Mouse (Mus musculus) forebrain, embryonic 12.5 days (tissue): ENCODE results near the gene Lnpk. TPM values are rescaled to one million over a fixed set of nuclear protein-coding genes. Genes with fewer than 3 reads are reported as not detected.

ENCODE experiments used
- ATAC-seq: fragments of 200-750 bp; cut with Nextera tagmentation; 2 replicates; pipeline ENCODE4 v1.8.0; 2017; ENCODE audit warnings: moderate TSS enrichment; ENCODE audit not compliant: low FRiP score
- H3K27ac ChIP-seq: fragments of 300-500 bp; sonication (generic); 2 replicates; pipeline ENCODE4 v1.5.1; 2016; ENCODE audit warnings: mild to moderate bottlenecking
- H3K27me3 ChIP-seq: fragments of 300-500 bp; sonication (generic); 2 replicates; pipeline ENCODE4 v1.6.1; 2016; ENCODE audit warnings: mild to moderate bottlenecking
- H3K36me3 ChIP-seq: fragments of 300-500 bp; sonication (generic); replicated peaks from 2 replicates; pipeline ENCODE4 v1.6.1; 2016; ENCODE audit warnings: mild to moderate bottlenecking
- H3K4me1 ChIP-seq: fragments of 300-500 bp; sonication (generic); 2 replicates; pipeline ENCODE4 v1.6.1; 2016
- H3K4me2 ChIP-seq: fragments of 300-500 bp; sonication (generic); 2 replicates; pipeline ENCODE4 v1.6.1; 2016; ENCODE audit warnings: mild to moderate bottlenecking, moderate library complexity
- H3K4me3 ChIP-seq: fragments of 300-500 bp; sonication (generic); replicated peaks from 2 replicates; pipeline ENCODE4 v1.5.1; 2016; ENCODE audit warnings: mild to moderate bottlenecking
- H3K9ac ChIP-seq: fragments of 300-500 bp; sonication (generic); 2 replicates; pipeline ENCODE4 v1.6.1; 2016; ENCODE audit warnings: mild to moderate bottlenecking
- H3K9me3 ChIP-seq: fragments of 300-500 bp; sonication (generic); 2 replicates; pipeline ENCODE4 v1.6.1; 2016
- WGBS: fragments of 180-500 bp; shearing (Covaris S2); methylation state at CpG from one replicate; pipeline ENCODE4 v1.1.7; 2016; 5-methylcytosine and 5-hydroxymethylcytosine counted together
- polyA plus RNA-seq: library from polyadenylated mRNA; unstranded; fragments of >200 nt; fragmentation: Nextera tagmentation; extraction: Ambion mirVana; gene quantifications from 2 replicates; pipeline ENCODE4 v1.2.1, GENCODE M21; 2016

The Lnpk gene
- polyA plus RNA-seq, 1 experiment from 2014 or later: 55.0 TPM

DNA sequence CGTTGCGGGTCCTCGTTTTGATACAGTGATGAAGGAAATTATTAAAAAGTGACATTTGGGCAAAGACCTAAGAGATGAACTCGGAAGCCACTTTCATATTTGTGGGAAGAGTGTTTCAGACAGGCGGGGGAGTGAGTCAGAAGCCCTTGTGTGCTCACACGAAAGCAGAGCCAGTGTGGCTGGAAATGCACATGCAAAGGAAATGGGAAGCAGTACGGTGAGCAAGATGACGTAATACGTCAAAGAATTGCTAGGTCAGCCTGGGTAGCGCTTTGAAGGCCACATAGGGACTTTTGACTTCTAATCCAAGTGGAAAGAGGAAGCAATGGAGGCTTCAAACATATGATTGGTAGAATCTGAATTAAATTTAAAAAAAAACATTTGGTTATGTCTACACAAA, 96.6 kb downstream of the Lnpk start:
- Histone ChIP-seq H3K36me3 (no peaks in the 10 kb centered on the region), H3K27me3 (0 out of 2 replicates have a peak, but pooled peaks cover 7% of the 10 kb centered on the region), H3K9ac (no peak overlapping the region), H3K4me3 (no peak overlapping the region), H3K27ac (no peak overlapping the region), H3K4me1 (no peaks in the 10 kb centered on the region), H3K9me3 (no peaks in the 10 kb centered on the region), H3K4me2 (no peak overlapping the region)
- 92% methylated on average over 10 of the region's 10 CpGs for WGBS
- ATAC-seq: no peak

DNA sequence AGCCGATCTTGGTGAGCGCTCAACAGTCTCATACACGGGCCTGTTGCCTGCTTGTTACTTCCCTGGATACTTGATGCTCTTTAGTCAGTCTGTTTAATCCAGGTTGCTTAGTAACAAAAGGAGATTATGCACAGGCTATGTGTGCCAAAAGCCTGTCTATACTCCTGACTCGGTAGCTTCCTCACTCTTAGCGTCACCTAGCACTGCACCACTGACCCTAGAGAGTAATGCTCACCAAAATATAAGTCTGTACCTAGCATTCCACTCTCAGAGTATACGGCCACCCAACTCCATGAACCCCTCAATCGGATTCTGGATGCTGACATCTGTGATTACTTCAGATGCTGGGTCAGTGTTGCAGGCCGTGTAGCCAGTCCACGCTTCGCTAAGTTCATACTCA, 97.1 kb downstream of the Lnpk start:
- no peak overlapping the region for H3K4me3 ChIP-seq
- H3K27ac ChIP-seq: no peak overlapping the region
- no peak overlapping the region for H3K9ac ChIP-seq
- H3K4me2 ChIP-seq: no peak overlapping the region
- H3K27me3 ChIP-seq: 0 out of 2 replicates have a peak, but pooled peaks cover 7% of the 10 kb centered on the region
- no peaks in the 10 kb centered on the region for H3K4me1 ChIP-seq
- H3K36me3 ChIP-seq: no peaks in the 10 kb centered on the region
- H3K9me3 ChIP-seq: no peaks in the 10 kb centered on the region
- no peak for ATAC-seq
- 79% methylated on average over 10 of the region's 10 CpGs for WGBS

Other genes with a start within 250 kb of the Lnpk start
- gene Evx2, start 80.1 kb upstream of the Lnpk start, polyA plus RNA-seq: not detected in 2 replicates
- not detected in 2 replicates for gene Hoxd13, start 88.9 kb upstream of the Lnpk start, polyA plus RNA-seq
- gene Hoxd12, start 95.6 kb upstream of the Lnpk start, polyA plus RNA-seq: not detected in 2 replicates
- not detected in 2 replicates for gene Hoxd11, start 100.1 kb upstream of the Lnpk start, polyA plus RNA-seq
- gene Hoxd10, start 112.5 kb upstream of the Lnpk start, polyA plus RNA-seq: not detected in 2 replicates
- gene Hoxd9, start 118.3 kb upstream of the Lnpk start, polyA plus RNA-seq: not detected in 2 replicates
- 0.08 TPM in 1 of 2 replicates, not detected in the other for gene Hoxd8, start 125.2 kb upstream of the Lnpk start, polyA plus RNA-seq
- not detected in 2 replicates for gene Hoxd3, start 132.5 kb upstream of the Lnpk start, polyA plus RNA-seq
- not detected in 2 replicates for gene Hoxd4, start 132.5 kb upstream of the Lnpk start, polyA plus RNA-seq
- not detected in 2 replicates for gene Gm28230, start 147.3 kb upstream of the Lnpk start, polyA plus RNA-seq
- 0.31 and 0.52 TPM in 2 replicates for gene Hoxd1, start 183.5 kb upstream of the Lnpk start, polyA plus RNA-seq
- gene Mtx2, start 246.4 kb upstream of the Lnpk start, polyA plus RNA-seq: 120 TPM in 2 replicates